Mouse (Mus musculus) kidney, embryonic 16.5 days (tissue): ENCODE results near the gene Olfr770. TPM values are rescaled to one million over a fixed set of nuclear protein-coding genes. Genes with fewer than 3 reads are reported as not detected.

ENCODE experiments used
- polyA plus RNA-seq: library from polyadenylated mRNA; unstranded; fragments of >200 nt; fragmentation: Nextera tagmentation; extraction: Ambion mirVana; gene quantifications from 2 replicates; pipeline ENCODE4 v1.2.1, GENCODE M21; 2015

Gene Olfr770
- polyA plus RNA-seq, 1 experiment from 2014 or later = not detected

Other genes starting within 250 kb of the Olfr770 start
- gene Gdf11, start 247.3 kb downstream of the Olfr770 start, polyA plus RNA-seq = 6.8 and 7.8 TPM in 2 replicates
- gene Cd63, start 238.0 kb downstream of the Olfr770 start, polyA plus RNA-seq = 775 and 850 TPM in 2 replicates
- 17.7 and 20.5 TPM in 2 replicates for gene Rdh5, start 216.1 kb downstream of the Olfr770 start, polyA plus RNA-seq
- 227 and 234 TPM in 2 replicates for gene Bloc1s1, start 215.0 kb downstream of the Olfr770 start, polyA plus RNA-seq
- gene Itga7, start 205.2 kb downstream of the Olfr770 start, polyA plus RNA-seq = 3.9 and 4.0 TPM in 2 replicates
- gene Mettl7b, start 178.0 kb downstream of the Olfr770 start, polyA plus RNA-seq = 12.0 and 17.1 TPM in 2 replicates
- gene Olfr9, start 149.6 kb downstream of the Olfr770 start, polyA plus RNA-seq = not detected in 2 replicates
- gene Olfr763, start 128.2 kb downstream of the Olfr770 start, polyA plus RNA-seq = not detected in 2 replicates
- not detected in 2 replicates for gene Olfr764-ps1, start 99.1 kb downstream of the Olfr770 start, polyA plus RNA-seq
- not detected in 2 replicates for gene Olfr765, start 89.0 kb downstream of the Olfr770 start, polyA plus RNA-seq
- not detected in 2 replicates for gene Olfr766-ps1, start 70.0 kb downstream of the Olfr770 start, polyA plus RNA-seq
- not detected in 2 replicates for gene Olfr767, start 56.1 kb downstream of the Olfr770 start, polyA plus RNA-seq
- not detected in 2 replicates for gene Olfr768, start 39.6 kb downstream of the Olfr770 start, polyA plus RNA-seq
- gene Olfr769, start 21.1 kb downstream of the Olfr770 start, polyA plus RNA-seq = not detected in 2 replicates
- not detected in 2 replicates for gene Olfr771, start 25.8 kb upstream of the Olfr770 start, polyA plus RNA-seq
- gene Olfr772, start 38.9 kb upstream of the Olfr770 start, polyA plus RNA-seq = not detected in 2 replicates
- not detected in 2 replicates for gene Olfr773, start 48.4 kb upstream of the Olfr770 start, polyA plus RNA-seq
- not detected in 2 replicates for gene Olfr774, start 97.2 kb upstream of the Olfr770 start, polyA plus RNA-seq
- not detected in 2 replicates for gene Olfr775, start 109.4 kb upstream of the Olfr770 start, polyA plus RNA-seq
- gene Olfr776, start 120.1 kb upstream of the Olfr770 start, polyA plus RNA-seq = not detected in 2 replicates
- not detected in 2 replicates for gene Olfr777, start 132.5 kb upstream of the Olfr770 start, polyA plus RNA-seq
- gene Olfr780, start 179.1 kb upstream of the Olfr770 start, polyA plus RNA-seq = not detected in 2 replicates
- gene Olfr781, start 189.9 kb upstream of the Olfr770 start, polyA plus RNA-seq = not detected in 2 replicates
- not detected in 2 replicates for gene Olfr782, start 209.9 kb upstream of the Olfr770 start, polyA plus RNA-seq
- 0.05 and 0.06 TPM in 2 replicates for gene Olfr784, start 245.1 kb upstream of the Olfr770 start, polyA plus RNA-seq